Mouse (Mus musculus): ENCODE measurements around the gene Rhov. TPM values are rescaled to one million over a fixed set of nuclear protein-coding genes. Genes with fewer than 3 reads are reported as not detected.

Rhov gene
- total RNA-seq, 2 experiments from 2014 or later, result 6.3 to 6.9 TPM

- no peak for DNase-seq (ENCODE audit: extremely low spot score in 1 of 2, low spot score in 1 of 2)
These were observed 21.8 kb upstream of the Rhov start for GRCm38 (mm10) chr2:119292852-119293251.

GRCm38 (mm10) chr2:119292281-119292680, 21.2 kb upstream of the Rhov start:
- no peak for DNase-seq (ENCODE audit: extremely low spot score in 1 of 2, low spot score in 1 of 2)

- DNase-seq (ENCODE audit: extremely low spot score in 1 of 2, low spot score in 1 of 2), result no peak
These were observed 17.9 kb upstream of the Rhov start for GRCm38 (mm10) chr2:119289014-119289416.

- DNase-seq (ENCODE audit: extremely low spot score in 1 of 2, low spot score in 1 of 2), result peak; percentile 96 to 97
These were observed 17.3 kb upstream of the Rhov start, which contains the start of gene Vps18 for GRCm38 (mm10) chr2:119288270-119288882. TSS of gene Vps18 (plus strand) at chr2:119288740.

- DNase-seq (ENCODE audit: extremely low spot score in 1 of 2, low spot score in 1 of 2), result no peak
These were observed 16.3 kb upstream of the Rhov start for GRCm38 (mm10) chr2:119287372-119287771.

GRCm38 (mm10) chr2:119281899-119282565, 11.0 kb upstream of the Rhov start:
- no peak for DNase-seq (ENCODE audit: extremely low spot score in 1 of 2, low spot score in 1 of 2)

GRCm38 (mm10) chr2:119277810-119278209, 6.7 kb upstream of the Rhov start:
- DNase-seq (ENCODE audit: extremely low spot score in 1 of 2, low spot score in 1 of 2), result no peak

- no peak for DNase-seq (ENCODE audit: extremely low spot score in 1 of 2, low spot score in 1 of 2)
These were observed 5.9 kb upstream of the Rhov start for GRCm38 (mm10) chr2:119276926-119277325.

- no peak for DNase-seq (ENCODE audit: extremely low spot score in 1 of 2, low spot score in 1 of 2)
These were observed 3.1 kb upstream of the Rhov start for GRCm38 (mm10) chr2:119274126-119274525.

GRCm38 (mm10) chr2:119270286-119270642, 808 bp downstream of the Rhov start:
- DNase-seq (ENCODE audit: extremely low spot score in 1 of 2, low spot score in 1 of 2), result no peak

GRCm38 (mm10) chr2:119263813-119264212, 7.3 kb downstream of the Rhov start:
- DNase-seq (ENCODE audit: extremely low spot score in 1 of 2, low spot score in 1 of 2), result no peak

GRCm38 (mm10) chr2:119262978-119263377, 8.1 kb downstream of the Rhov start:
- DNase-seq (ENCODE audit: extremely low spot score in 1 of 2, low spot score in 1 of 2), result no peak

GRCm38 (mm10) chr2:119261326-119261725, 9.7 kb downstream of the Rhov start:
- no peak for DNase-seq (ENCODE audit: extremely low spot score in 1 of 2, low spot score in 1 of 2)

- DNase-seq (ENCODE audit: extremely low spot score in 1 of 2, low spot score in 1 of 2), result no peak
These were observed 10.6 kb downstream of the Rhov start for GRCm38 (mm10) chr2:119260518-119260917.

GRCm38 (mm10) chr2:119254976-119255375, 16.1 kb downstream of the Rhov start:
- no peak for DNase-seq (ENCODE audit: extremely low spot score in 1 of 2, low spot score in 1 of 2)

GRCm38 (mm10) chr2:119250826-119251478, 20.1 kb downstream of the Rhov start:
- peak; percentile 74 to 93 for DNase-seq (ENCODE audit: extremely low spot score in 1 of 2, low spot score in 1 of 2)

GRCm38 (mm10) chr2:119250377-119250776, 20.7 kb downstream of the Rhov start:
- no peak for DNase-seq (ENCODE audit: extremely low spot score in 1 of 2, low spot score in 1 of 2)

GRCm38 (mm10) chr2:119249592-119250061, 21.4 kb downstream of the Rhov start:
- no peak for DNase-seq (ENCODE audit: extremely low spot score in 1 of 2, low spot score in 1 of 2)

- DNase-seq (ENCODE audit: extremely low spot score in 1 of 2, low spot score in 1 of 2), result no peak
These were observed 23.2 kb downstream of the Rhov start for GRCm38 (mm10) chr2:119247904-119248303.

- no peak for DNase-seq (ENCODE audit: extremely low spot score in 1 of 2, low spot score in 1 of 2)
These were observed 25.8 kb downstream of the Rhov start for GRCm38 (mm10) chr2:119245246-119245645.

- no peak for DNase-seq (ENCODE audit: extremely low spot score in 1 of 2, low spot score in 1 of 2)
These were observed 28.5 kb downstream of the Rhov start for GRCm38 (mm10) chr2:119242548-119242947.

GRCm38 (mm10) chr2:119240819-119241186, 30.3 kb downstream of the Rhov start:
- DNase-seq (ENCODE audit: extremely low spot score in 1 of 2, low spot score in 1 of 2), result no peak
